Mouse (Mus musculus): ENCODE results near the gene Sap25.

DNA sequence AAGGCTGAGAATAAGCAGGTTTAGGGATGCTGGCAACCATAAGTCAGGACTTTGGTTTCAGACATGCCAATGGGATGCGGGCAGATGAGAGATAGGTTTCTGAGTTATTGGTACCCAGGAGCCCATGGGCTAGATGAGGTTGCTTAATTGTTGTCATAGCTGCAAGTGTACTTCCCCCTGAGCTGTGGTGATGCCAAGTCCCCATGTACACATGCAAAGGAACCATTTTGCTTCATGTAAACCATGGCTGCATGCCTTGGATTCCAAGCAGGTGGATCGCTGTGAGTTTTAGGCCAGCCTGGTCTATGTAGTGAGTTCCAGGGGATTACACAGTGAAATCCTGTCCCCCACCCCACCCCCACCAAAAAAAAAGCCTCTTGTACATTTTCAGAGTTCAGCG is 44.5 kb downstream of the Sap25 start:
- TF ChIP-seq GATA1 (IDR thresholded peaks at IDR 0.05; ENCODE audit: borderline replicate concordance, low read length) (no peak), FLI1 (IDR thresholded peaks at IDR 0.05; ENCODE audit: low read length) (no peak)
